Mouse (Mus musculus) cerebellum, postnatal 25 days (tissue): ENCODE data around the gene Gm11099.

Experiments used
- DNase-seq, 2 experiments: peaks; one replicate each; pipeline ENCODE4 v3.0.0; 2021; ENCODE audit warnings: mixed read lengths in 2 of 2

Gene Gm11099

GRCm38 (mm10) chr2:58859134-58859533, at the start of gene Gm11099:
Gm11099 (plus strand) TSS chr2:58859434.
- DNase-seq, result no peak

DNA sequence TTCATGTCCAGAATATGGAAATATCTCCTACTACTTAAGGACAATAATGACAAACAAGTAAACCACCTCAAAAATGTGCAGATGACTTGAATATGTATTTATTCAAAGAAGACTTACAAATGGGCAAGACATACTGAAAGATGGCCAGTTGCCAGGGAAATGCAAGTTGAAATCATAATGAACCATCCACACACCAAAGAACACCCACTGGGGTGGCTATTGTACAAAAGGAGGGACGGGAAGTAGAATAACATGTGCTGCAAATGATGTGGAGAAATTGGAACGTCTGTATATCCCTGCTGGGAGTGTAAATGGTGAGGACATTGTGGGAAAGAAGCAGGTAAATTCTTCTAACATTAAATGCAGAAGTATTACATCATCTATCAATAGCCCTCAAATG, 46.3 kb upstream of the Gm11099 start:
- DNase-seq, result no peak

- DNase-seq, result no peak
These were observed 30.2 kb upstream of the Gm11099 start for GRCm38 (mm10) chr2:58828910-58829600.

DNA sequence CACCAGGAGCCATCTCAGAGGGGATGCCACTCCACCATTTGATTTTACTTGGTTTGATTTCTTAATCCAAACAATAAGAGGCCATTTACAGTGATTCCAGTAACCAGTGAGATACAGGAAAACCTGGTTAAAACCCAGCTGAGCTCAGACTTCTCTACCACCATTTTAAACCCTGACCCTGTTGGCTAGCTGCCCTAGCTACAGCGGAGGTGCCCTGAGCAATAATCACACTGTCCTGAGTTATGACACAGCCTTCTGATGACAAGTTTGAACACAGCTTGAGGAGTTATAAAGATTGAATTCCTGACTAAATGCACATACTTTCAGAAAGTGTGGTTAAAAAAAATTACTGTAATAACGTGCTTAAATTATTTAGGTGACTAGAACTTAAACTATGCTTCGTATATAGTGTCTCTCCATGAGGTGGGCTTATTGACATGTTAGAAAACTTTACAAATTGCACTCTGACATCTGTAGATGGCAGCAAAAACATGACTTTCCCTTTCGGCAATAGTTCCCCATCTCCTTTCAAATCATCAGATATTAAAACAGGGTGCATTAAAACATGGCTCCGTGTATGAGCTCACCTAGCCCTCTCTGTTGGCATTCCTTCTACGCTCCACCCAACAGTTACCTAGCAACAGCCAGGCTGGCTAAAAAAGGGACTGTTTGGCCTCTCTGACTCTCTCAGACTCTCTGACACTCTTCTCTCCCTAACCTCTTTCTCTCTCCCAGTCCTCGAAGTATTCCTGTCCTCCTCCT, 29.1 kb upstream of the Gm11099 start:
- peak; percentile 11 to 18 for DNase-seq

DNA sequence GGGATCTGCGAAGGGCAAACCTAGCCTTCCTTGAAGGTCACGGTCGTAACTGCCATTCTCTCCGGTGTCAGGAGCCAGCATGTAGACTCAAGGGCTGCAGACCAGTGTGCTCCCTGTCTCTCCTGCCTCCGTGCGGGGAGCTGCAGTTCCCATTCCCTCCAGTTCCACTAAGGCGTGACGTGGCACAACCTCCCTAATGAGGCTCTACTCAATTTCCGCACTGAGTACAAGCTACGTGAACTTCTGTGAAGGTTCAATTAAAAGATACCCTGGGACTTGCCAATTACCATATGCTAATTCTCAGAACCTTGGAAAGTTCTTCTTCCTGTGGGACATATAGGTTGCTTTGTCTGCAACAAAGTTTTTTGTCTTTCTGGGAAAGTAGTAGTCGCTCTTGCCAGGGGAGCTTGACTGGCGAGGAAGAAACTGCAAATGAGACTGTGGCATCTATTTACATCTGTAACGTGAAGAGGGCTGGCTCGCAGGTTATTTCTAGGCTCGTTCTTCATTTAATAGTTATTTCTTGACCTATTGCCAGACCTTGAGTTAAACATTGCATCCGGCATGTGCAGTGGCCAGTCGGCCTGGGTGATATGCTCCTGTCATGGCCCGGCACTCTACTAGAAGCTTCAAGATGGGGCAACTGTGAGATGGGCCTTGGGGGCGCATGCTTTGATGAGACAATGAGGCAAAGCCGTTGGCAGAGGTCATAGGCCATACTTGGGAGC, 26.8 kb upstream of the Gm11099 start:
- no peak for DNase-seq

GRCm38 (mm10) chr2:58841021-58841420, 18.2 kb upstream of the Gm11099 start:
- no peak for DNase-seq

DNA sequence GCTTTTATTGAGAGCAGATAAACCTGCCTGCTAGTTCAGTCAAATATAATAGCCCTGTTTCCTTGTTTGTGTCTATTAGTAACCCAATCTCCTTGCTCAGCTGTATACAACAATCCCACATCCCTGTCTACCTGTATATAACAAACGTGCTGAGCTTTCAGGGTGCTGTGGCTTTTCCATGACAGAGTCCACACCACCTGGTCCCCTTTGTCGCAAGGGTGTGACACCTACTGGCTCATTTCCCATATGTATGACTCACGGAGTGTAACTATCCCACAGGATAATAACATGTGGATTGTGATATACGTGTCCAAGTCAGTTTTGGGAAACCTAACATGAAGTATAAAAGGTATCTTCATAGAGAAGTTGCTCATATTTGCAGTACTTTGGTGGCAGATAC, 16.8 kb upstream of the Gm11099 start:
- no peak for DNase-seq

DNA sequence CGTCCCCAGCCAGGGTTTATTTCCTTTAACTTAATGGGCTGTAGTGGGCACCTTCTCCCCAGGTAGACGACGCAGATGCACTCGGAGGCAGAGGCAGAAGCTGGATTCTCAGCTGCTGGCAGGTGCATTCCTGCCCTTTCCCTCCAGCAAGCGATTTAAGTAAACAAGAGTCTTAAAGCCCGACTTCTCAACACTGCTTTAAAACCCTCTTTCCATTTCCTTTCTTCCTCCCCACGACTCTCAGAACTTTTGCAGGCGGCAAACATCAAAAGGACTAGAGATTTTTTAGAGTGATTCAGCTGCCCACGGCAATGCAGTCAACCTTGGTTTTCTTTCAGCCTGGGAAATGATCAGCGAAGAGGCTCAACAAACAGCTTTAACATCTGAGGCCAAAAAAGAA, 14.7 kb upstream of the Gm11099 start:
- no peak for DNase-seq

GRCm38 (mm10) chr2:58879876-58880275, 20.6 kb downstream of the Gm11099 start:
- DNase-seq, result no peak

DNA sequence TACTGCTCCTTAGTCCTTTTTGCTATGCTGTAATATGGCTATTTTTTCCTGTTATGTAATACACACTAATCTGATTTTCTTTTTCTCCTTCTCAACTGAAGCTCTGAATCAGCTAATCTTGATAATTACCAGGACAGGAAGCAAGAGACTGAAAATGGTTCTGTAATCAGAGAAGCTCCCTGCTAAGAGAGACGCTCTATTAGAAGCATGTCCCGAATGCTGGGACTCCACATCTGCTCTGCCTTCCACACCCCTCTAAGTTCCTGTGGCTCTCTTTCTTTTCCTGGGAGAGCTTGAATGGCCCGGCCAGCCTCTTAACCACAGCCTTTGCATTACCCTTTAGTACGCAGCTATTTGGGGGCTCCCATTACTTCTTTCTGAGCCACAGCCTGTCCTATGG, 45.8 kb downstream of the Gm11099 start:
- no peak for DNase-seq

DNA sequence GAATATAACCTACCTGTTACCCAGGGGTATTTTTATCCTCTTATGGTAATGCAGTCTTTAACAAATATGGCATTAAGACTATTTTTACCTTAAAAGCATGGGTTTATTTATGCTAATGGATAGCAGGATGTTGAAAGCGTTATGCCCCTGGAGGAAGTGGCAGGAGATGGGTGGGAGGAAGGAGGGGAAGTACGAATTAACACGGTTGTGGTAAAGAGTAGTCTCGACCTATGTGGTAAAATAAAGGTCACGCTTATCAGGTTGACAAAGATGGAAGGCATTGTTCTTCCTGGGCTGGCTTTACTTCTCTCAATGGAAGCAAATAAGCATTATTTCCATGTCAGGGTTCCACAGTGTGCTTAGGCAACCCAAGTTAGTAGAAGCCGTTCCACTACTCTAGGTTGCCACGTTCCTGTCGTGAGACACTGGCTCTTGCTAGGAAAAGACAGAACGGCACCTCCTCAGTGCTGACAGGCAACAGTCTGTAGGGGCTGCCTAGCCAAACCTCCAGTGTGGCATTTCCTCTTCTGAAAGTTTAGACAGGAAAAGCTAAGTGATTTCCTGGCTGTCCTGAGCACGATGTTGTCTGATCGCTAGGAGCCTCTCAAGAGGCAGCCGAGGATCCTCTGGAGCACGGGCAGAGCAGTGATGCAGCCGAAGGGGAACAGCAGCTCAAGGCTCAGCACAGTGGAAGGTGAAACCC, 47.7 kb downstream of the Gm11099 start:
- DNase-seq, result peak; percentile 7 to 13

DNA sequence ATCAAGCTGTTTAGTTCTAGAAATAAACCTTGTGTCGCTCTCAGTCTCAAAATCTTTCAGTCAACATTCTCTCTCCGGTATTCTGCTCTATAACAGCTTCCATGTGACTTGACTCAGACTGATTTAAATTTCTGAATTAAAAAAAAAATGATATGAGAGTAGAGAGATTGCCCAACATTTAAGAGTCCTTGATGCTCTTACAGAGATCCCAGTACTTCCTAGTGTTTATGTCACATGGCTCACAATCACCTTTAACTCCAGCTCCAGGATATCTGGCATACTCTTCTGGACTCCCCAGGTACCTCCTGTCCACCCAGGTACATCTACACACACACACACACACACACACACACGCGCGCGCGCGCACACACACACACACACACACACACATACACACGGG, 53.1 kb downstream of the Gm11099 start:
- DNase-seq, result no peak

GRCm38 (mm10) chr2:58918351-58918750, 59.1 kb downstream of the Gm11099 start:
- no peak for DNase-seq

- DNase-seq, result no peak
These were observed 66.3 kb downstream of the Gm11099 start for GRCm38 (mm10) chr2:58925551-58925950.

DNA sequence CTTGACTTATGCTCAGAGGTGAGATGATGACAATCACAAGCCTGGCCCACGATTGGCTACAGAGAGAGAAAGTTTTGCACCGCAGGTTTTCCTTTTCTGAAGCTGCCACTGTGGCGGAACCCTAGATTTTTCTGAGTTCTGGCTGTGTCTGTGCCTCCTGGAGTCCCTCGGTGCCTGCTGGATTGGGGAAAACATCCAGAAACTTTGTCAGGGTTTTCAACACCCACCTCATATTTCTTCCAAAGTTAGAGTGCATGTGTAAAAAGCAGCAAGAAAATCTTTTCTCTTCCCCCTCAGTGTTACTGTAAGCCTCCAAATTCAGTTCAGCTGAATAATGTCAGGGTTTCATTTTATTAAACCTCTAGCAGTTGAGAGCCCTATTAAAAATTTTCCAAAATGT, 82.1 kb downstream of the Gm11099 start:
- DNase-seq, result no peak

DNA sequence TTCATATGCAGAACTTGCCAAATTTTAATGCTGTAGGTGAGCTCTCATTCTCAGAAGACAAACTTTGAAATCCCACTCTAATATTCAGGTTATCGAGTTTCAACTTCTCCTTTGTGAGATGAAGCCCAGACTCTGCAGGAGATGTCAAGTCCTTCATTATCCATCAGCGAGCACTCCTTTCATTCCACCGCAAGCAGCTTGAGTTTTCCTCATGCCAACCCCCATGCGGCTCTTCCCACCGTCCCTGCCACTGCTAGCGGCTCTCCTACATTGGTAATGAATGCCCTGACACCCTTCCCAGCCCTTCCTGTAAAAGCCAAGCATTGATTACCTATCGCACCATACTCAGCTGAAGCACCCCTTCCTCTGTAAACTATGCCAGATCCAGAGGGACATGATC, 89.6 kb downstream of the Gm11099 start:
- peak in 1 of 2 experiments; percentile 8 for DNase-seq

GRCm38 (mm10) chr2:58952101-58952500, 92.9 kb downstream of the Gm11099 start:
- DNase-seq, result no peak

GRCm38 (mm10) chr2:58956351-58956750, 97.1 kb downstream of the Gm11099 start:
- no peak for DNase-seq

DNA sequence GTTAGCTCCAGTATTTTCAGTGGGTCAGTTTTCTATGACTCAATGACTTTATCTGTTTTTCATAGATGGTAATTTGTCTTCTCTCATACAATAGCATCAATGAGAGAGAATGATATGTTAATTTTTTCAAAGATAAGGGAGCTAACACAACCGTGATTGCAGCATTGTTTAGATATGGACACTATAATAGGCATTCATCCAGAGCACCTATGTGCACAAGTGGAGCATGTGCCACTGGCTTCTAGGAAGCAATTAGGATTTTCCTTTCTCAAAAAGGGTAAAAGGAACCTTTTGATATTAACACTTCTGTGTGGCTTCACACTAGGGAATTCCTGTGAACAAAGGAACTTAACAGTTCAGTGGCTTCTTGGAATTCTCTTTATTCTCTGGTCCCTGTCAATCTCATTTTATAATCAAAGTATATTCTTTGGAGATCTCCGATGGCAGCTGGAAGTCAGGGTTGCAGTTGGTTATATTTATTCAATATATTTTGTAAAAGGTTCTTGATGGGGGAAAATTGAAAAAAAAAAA, 97.6 kb downstream of the Gm11099 start:
- no peak for DNase-seq
